Mouse (Mus musculus): ENCODE results near the gene Jrkl.

The Jrkl gene

DNA sequence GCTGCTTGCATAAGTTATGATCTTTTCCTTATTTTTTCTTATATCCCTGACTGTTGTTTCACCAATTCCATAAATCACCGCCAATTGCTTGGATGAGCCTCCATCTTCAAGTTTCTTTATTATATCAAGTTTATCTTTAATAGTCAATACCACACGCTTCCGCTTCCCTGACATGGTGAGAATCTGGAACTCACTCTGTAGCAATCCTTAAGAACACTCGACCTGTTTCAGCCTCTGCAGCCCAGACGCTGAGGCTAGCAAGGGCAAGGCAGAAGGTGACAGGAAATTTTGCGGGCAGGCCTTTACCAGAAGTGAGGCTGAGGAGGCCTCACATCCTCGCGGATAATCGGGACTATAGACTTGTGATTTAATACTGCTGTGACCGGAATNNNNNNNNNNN lies at the start of gene Jrkl:
TSS of gene Jrkl (minus strand) at position 349 of the 400 bp plus-strand sequence.
- peak; percentile 23 to 24 for DNase-seq (ENCODE audit: low read depth in 2 of 2, low spot score in 2 of 2)

DNA sequence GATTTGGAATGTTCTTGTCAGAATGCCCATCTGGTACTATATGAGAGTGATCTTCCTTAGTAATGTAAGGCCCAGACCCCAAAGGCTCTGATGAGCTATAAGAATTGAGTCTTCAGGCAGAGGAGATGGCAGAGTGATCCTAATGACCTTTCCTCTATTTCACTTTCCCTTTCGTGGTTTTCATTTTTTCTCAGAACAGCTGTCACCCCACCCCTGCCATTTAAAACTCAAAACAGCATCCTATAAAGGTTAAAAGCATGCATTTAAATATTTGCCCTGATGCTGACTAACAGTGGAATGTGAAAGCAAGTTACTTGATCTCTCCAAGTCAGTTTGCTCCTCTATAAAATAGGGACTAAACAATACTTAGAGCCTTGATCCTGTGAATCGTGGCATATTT lies 41.9 kb upstream of the Jrkl start:
- DNase-seq (ENCODE audit: low read depth in 2 of 2, low spot score in 2 of 2), result no peak

DNA sequence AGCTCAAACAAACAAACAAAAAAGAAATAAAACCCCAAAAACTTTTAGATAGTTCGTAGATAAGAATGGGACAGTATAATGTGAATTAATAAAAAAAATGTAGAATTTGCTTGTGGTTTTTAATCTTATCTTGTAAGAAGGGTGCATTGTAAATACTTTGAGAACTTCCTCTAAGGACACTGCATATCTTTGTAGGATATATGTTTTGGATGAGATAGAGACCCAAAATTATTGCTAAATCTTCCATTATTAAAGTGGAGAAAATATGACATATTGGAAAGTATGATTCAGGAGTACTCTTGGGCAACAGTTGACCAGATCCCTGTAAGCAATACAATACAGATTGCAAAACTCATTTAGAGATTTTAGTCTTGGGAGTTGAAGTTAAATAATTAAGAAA lies 27.6 kb upstream of the Jrkl start:
- no peak for DNase-seq (ENCODE audit: low read depth in 2 of 2, low spot score in 2 of 2)

- no peak for DNase-seq (ENCODE audit: low read depth in 2 of 2, low spot score in 2 of 2)
These were observed 15.4 kb upstream of the Jrkl start for GRCm38 (mm10) chr9:13260980-13261379.

GRCm38 (mm10) chr9:13258173-13258572 lies 12.5 kb upstream of the Jrkl start:
- no peak for DNase-seq (ENCODE audit: low read depth in 2 of 2, low spot score in 2 of 2)

DNA sequence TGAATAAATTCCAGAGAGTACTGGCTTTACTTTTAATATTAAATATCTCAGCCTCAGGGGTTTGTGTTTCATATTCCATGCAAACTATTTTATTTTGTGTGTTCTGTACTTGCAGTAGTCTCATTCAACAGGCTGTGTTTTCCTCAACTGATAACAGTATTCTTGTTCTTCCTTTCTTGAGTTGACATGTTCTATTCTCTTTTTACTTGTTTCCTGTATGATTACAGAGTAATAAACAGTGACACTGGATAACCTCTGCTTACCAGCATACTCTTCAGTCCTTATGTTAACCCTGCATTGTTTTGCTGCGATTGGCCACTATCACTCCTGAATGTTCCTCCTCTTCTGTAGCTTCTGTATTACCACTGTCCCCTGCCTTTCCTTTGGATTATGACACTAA lies 11.1 kb upstream of the Jrkl start:
- DNase-seq (ENCODE audit: low read depth in 2 of 2, low spot score in 2 of 2), result no peak

GRCm38 (mm10) chr9:13251251-13251650 lies 5.6 kb upstream of the Jrkl start:
- no peak for DNase-seq (ENCODE audit: low read depth in 2 of 2, low spot score in 2 of 2)

GRCm38 (mm10) chr9:13248104-13248503 lies 2.5 kb upstream of the Jrkl start:
- no peak for DNase-seq (ENCODE audit: low read depth in 2 of 2, low spot score in 2 of 2)

DNA sequence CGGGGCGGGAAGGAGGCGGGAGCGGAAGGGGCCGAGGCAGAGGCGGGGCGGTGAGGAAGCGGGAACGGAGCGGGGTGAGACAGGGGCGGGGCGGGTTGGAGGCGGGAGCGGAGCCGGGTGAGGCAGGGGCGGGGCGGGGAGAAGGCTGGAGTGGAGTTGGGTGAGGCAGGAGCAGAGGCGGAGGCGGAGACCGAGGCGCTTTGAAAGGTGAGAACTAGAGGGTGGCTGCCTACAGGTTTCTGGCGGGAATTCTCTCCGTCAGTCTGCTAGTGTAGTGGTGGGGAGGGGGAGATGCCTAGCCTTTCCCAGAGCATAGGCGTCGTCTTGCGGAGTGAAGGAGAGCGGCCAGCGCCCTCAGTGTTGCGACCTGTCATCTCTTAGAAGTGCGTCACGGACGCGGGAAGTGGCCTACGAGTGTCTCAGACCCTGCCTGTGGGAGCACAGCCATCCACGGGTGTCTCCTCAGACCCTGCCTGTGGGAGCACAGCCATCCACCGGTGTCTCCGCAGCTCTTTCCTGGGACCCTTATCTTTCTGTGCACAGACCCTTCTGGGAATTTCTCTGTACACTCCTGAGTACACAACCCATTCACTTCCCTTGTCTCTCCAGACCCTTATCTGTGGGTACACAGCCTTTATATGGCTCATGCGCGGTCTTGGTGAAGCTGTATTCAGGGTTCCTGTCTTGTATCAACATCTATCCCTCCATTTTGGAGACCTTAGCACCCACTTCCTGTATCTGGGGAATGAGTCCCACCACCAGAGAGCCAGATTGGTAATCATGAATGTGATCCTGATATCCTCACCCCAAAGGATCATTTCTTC lies 1.4 kb upstream of the Jrkl start, which contains the start of gene Ccdc82:
TSS of gene Ccdc82 (plus strand) at position 141 of the 824 bp plus-strand sequence.
- DNase-seq (ENCODE audit: low read depth in 2 of 2, low spot score in 2 of 2), result peak; percentile 80 to 84

DNA sequence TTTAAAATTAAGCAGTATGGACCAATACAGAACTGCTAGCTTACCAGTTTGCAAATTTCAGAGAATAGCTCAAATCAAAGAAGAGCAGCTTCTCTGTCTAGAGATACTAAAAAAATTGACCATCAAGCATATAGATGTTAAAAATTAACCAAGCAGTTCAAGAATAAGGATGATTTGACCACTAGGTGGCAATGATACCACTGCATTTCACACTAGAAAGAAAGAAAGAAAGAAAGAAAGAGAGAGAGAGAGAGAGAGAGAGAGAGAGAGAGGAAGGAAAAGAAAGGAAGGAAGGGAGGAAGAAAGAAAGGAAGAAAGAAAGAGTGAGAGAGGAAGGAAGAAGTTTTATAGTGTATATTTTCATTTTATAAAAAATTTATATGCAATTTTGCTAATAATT lies 3.3 kb downstream of the Jrkl start:
- peak in 1 of 2 experiments; percentile 16 for DNase-seq (ENCODE audit: low read depth in 2 of 2, low spot score in 2 of 2)

DNA sequence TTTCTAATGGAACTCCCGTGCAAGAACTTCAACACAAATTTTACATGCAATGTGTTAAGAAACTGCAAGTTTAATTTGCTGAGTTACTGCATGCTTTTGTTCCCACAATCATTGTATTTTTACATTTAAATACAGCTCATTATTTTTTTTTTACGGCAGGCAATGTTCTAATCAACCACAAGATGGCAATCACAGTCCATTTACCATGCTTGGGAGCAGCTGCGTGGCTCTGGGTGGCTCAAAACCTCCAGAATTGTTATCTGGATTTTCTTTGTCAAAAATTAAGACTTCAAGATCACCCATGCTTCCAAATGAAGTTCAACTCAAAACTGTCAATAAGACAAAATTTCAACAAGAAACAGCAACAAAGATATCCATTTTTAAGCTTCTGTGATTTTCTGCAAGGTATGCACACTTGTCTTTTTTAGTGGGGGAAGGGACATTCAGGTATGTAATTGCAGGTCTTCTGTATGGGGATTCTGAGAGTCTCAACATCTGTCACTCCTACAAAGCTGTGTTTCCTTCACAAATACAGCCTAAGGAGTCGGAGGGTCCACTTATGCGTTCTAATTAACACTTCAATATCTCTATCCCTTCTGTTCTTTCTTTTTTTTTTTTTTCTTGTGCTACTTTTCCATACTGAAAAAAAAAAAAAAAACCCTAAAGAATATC lies 13.9 kb downstream of the Jrkl start:
- DNase-seq (ENCODE audit: low read depth in 2 of 2, low spot score in 2 of 2), result peak in 1 of 2 experiments; percentile 33

DNA sequence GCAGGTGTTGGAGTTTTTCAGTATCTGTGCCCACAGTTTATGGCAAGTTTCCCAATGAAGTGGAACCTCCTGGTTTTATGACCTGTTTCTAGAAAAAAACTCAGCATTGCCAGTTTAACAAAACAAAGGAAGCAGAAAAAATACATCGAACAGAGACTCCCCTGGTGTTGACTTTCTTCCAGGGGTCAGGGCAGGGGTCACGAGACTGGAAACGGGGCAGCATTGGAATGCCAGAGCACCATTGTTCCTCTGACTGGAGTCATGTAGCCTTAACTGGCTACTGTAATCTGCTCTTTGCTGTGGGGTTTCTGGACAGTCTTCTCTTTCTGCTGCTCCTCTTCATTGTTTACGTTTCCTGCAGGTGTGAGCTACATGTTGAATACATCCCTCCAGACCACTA lies 15.1 kb downstream of the Jrkl start:
- DNase-seq (ENCODE audit: low read depth in 2 of 2, low spot score in 2 of 2), result no peak

DNA sequence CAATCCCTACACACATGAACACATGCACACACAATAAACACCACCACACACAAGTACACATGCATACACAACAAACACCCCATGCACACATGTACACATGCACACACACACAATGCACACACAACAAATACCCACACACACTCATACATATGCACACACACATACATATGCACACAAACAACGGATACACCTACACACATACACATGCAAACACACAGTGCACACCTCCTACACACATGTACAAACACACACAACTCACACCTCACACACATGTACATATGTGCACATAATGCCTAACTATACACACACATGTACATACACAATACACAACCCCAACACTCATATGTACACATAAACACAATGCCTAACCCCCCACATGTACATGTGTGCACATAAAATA lies 19.8 kb downstream of the Jrkl start:
- DNase-seq (ENCODE audit: low read depth in 2 of 2, low spot score in 2 of 2), result no peak

GRCm38 (mm10) chr9:13206369-13206768 lies 39.3 kb downstream of the Jrkl start:
- DNase-seq (ENCODE audit: low read depth in 2 of 2, low spot score in 2 of 2), result no peak

- no peak for DNase-seq (ENCODE audit: low read depth in 2 of 2, low spot score in 2 of 2)
These were observed 41.9 kb downstream of the Jrkl start for GRCm38 (mm10) chr9:13203681-13204080.

DNA sequence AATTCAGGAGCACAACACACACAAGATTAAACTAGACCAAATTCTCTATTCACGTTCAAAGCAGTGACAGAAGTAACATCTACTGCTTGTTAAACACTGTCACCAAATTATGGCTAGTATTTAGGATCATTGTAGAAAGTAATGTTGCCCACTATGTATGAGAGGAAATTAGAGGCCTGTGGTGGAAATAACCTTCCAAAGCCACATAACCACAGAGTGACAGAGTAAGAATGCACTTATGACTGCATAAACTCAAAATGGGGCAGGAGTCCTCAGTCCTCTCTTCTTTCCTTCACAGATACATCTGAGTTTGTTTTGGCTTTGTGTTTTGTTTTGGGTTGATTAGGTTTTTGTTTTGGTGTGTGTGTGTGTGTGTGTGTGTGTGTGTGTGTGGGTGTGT lies 42.5 kb downstream of the Jrkl start:
- no peak for DNase-seq (ENCODE audit: low read depth in 2 of 2, low spot score in 2 of 2)

DNA sequence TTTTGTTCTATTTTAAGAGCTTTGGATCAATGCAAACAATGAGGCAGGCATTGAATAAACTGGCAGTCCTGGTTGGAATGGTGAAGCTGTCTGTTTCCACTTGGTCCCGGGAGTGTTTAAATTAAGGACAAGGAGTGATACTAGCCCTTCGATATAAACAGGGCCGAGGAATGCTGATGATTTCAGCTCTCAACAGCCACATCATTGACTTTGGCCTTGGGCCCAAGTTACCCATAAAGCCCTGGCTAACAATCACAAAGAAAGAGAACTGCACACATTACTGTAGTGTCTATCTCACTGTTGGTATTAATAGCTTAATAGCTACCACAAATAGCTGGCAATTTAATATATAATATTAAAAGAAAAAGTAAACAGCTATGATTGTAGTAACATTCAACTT lies 45.5 kb downstream of the Jrkl start:
- no peak for DNase-seq (ENCODE audit: low read depth in 2 of 2, low spot score in 2 of 2)

DNA sequence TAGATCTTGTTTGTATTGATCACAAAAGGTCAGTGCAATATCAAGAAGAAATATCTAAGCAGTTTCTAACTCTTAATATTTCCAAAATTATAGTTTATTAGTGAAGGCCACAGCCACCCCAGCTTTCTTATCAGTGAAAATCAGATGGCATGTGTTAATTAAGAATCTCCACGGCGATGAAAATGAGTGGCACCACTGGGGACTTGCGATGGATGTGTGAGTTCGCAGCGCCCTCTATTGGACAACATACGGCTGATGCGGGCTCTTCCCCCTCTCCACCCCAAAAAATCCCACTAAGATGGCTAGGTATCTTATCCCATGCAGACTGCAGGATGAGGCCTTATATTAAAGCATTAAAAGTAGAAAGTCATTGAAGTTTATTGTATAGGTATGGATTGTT lies 49.9 kb downstream of the Jrkl start:
- DNase-seq (ENCODE audit: low read depth in 2 of 2, low spot score in 2 of 2), result peak in 1 of 2 experiments; percentile 2

GRCm38 (mm10) chr9:13195268-13195667 lies 50.4 kb downstream of the Jrkl start:
- no peak for DNase-seq (ENCODE audit: low read depth in 2 of 2, low spot score in 2 of 2)

- DNase-seq (ENCODE audit: low read depth in 2 of 2, low spot score in 2 of 2), result no peak
These were observed 51.0 kb downstream of the Jrkl start for GRCm38 (mm10) chr9:13194619-13195018.

Measured in CD8-positive naive resting alpha-beta T cell, adult 2 months (primary cell).